Mouse (Mus musculus) spleen, adult 2 months (tissue): Measurements from ENCODE around the gene Hk2.

ENCODE experiments used
- CTCF ChIP-seq: fragments of 200-500 bp; IDR thresholded peaks from 2 replicates; pipeline ENCODE4 v1.5.1; 2011; ENCODE audit warnings: mild to moderate bottlenecking, inconsistent platforms; ENCODE audit not compliant: insufficient read depth, insufficient read length, insufficient replicate concordance; ENCODE audit errors: extremely low read depth
- POLR2A ChIP-seq: fragments of 200-500 bp; IDR thresholded peaks from 2 replicates; pipeline ENCODE4 v1.6.1; 2011; ENCODE audit warnings: low read depth, low read length, inconsistent platforms

DNA sequence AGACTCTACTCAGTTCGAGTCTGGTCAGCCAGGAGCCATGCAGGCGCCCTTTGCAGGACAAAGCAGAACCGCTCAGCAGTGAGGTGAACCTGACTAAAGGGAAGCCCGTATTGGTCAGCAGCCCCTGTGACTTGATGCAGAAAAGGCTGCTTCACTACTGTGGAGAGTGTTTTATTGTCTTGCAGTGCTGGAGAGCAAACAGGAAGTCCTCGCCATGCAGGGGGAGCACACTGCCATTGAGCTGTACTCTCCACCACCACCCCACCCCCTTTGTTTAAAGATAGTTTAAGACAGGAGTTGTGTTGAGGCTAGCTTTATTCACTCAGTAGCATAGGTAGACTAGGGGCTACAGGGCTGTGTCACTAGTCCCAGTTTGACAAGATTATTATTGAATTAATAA, 69.0 kb downstream of the Hk2 start, which contains the start of gene Pole4:
- no peak for TF ChIP-seq CTCF
- no peak for TF ChIP-seq POLR2A
